Mouse (Mus musculus): ENCODE measurements around the gene Rnf111. TPM values are rescaled to one million over a fixed set of nuclear protein-coding genes. Genes with fewer than 3 reads are reported as not detected.

Gene Rnf111
- polyA plus RNA-seq, 1 experiment from 2014 or later = 19.5 TPM

DNA sequence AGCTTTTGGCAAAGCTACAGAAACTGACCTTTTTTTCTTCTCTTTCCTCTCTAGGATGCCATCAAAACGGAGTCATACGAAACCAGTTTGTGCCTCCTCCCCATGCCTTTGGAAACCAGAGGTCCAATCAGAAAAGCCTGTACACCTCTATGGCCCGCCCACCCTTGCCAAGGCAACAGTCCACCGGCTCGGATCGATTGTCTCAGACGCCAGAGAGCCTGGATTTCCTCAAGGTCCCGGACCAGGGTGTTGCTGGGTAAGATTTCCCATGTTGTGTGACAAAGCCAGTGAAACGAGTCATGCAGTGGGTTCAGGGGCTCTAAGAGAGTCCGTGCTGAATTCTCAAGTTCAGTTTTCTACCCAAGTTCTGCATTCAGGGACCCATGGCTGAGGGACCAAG, 119.8 kb downstream of the Rnf111 start:
- no peak for ATAC-seq (replicated peaks; ENCODE audit: extremely low read depth, insufficient read depth, low FRiP score)
- H3K9me3 ChIP-seq (replicated peaks; ENCODE audit: control insufficient read depth, low read length) = no peaks in the 10 kb centered on the region

DNA sequence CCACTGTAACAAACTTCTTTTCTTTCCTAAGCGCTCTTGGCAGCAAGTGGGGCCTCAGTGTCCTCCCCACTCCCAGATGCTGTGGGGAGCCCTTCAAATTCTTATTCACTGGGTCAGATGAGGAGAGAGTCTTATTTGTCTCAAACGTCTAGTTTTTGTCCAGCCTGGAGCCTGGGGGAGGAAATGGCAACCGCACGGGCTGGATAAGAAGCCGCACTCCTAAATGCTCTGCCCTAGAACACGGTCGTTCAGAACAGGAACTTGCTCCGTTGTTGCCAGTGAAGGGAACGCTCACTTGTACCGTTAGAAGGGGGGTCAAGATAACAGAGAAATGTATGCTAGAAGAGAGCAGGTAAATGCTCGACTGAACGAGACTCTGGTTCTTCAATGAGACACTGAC, 121.4 kb downstream of the Rnf111 start:
- H3K4me1 ChIP-seq (ENCODE audit: control insufficient read depth, insufficient read depth, low read length) = no peaks in the 10 kb centered on the region
- no peaks in the 10 kb centered on the region for H3K27me3 ChIP-seq (ENCODE audit: control insufficient read depth, insufficient read depth, low read length)
- WGBS = 55% methylated on average over 12 of the region's 12 CpGs
- no peak overlapping the region for H3K4me2 ChIP-seq (ENCODE audit: low read depth, low read length)
- H3K9ac ChIP-seq (ENCODE audit: low read length) = no peak overlapping the region
- no peak for ATAC-seq (replicated peaks; ENCODE audit: extremely low read depth, insufficient read depth, low FRiP score)
- H3K27ac ChIP-seq (ENCODE audit: low read length) = no peak overlapping the region
- no peaks in the 10 kb centered on the region; the same call in 1 of the 2 replicates for H3K9me3 ChIP-seq (replicated peaks; ENCODE audit: control insufficient read depth, low read length)
- H3K4me3 ChIP-seq (ENCODE audit: low read length) = no peak overlapping the region
- H3K36me3 ChIP-seq (ENCODE audit: control insufficient read depth, insufficient read depth) = peaks cover 24% of the 10 kb centered on the region

More for the DNA sequence above, 119.8 kb downstream of the Rnf111 start:
- Histone ChIP-seq H3K4me1 (ENCODE audit: control insufficient read depth, insufficient read depth, low read length) (no peaks in the 10 kb centered on the region), H3K36me3 (ENCODE audit: control insufficient read depth, insufficient read depth) (peaks cover 9% of the 10 kb centered on the region), H3K4me2 (ENCODE audit: low read depth, low read length) (no peak overlapping the region), H3K4me3 (ENCODE audit: low read length) (no peak overlapping the region), H3K9ac (ENCODE audit: low read length) (no peak overlapping the region), H3K27ac (ENCODE audit: low read length) (no peak overlapping the region), H3K27me3 (ENCODE audit: control insufficient read depth, insufficient read depth, low read length) (no peaks in the 10 kb centered on the region)
- 74% methylated on average over 10 of the region's 10 CpGs for WGBS

DNA sequence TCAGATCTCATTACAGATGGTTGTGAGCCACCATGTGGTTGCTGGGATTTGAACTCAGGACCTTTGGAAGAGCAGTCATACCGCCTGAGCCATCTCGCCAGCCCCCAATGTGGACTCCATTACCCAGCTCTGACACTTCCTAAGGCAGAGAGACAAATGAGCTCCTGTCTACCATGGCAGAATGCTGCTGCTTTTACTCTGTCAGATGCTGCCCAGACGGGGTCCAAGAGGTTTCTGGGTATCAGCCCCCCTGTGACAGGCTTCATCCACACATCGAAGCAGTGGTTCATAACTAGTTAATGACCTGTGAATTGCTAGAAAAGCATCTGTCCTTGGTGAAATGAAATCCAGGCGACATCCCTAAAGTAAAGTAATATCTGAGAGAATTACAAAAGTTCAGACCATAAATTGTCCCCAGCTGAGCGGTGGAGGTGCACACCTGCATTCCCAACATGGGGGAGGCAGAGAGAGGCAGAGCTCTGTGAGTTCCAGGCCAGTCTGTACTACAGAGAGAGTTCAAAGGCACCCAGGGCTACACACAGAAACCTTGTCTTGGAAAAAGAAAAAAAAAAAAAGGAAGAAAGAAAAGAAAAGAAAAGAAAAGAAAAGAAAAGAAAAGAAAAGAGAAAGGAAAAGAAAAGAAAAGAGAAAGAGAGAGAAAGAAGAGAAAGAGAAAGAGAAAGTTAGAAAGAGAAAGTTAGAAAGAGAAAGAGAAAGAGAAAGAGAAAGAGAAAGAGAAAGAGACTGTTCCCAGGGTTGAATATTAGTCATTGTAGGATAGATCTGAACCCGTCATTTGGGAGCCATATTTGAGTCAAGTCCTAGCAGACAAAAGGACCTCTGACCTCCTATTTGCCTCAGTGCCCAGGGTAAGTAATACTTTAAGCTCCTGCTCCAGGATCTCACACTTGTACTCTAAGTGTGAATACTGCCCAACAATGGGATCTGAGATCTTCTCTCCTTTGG, 123.7 kb downstream of the Rnf111 start:
- Histone ChIP-seq H3K4me1 (ENCODE audit: control insufficient read depth, insufficient read depth, low read length) (no peaks in the 10 kb centered on the region), H3K9me3 (replicated peaks; ENCODE audit: control insufficient read depth, low read length) (no peaks in the 10 kb centered on the region; the same call in 1 of the 2 replicates), H3K4me2 (ENCODE audit: low read depth, low read length) (no peak overlapping the region), H3K27ac (ENCODE audit: low read length) (no peak overlapping the region), H3K4me3 (ENCODE audit: low read length) (no peak overlapping the region), H3K27me3 (ENCODE audit: control insufficient read depth, insufficient read depth, low read length) (no peaks in the 10 kb centered on the region), H3K36me3 (ENCODE audit: control insufficient read depth, insufficient read depth) (peaks cover 29% of the 10 kb centered on the region), H3K9ac (ENCODE audit: low read length) (no peak overlapping the region)
- ATAC-seq (replicated peaks; ENCODE audit: extremely low read depth, insufficient read depth, low FRiP score) = no peak
- WGBS = 87% methylated on average over 7 of the region's 7 CpGs

Small RNAs within 50 kb of the gene (microRNA-seq; reads per million reads assigned to microRNA genes)
- 6.7 reads per million, percentile 22 among the genes with 10 or more reads in this experiment for gene Mir5626

Other genes with a start within 250 kb of the Rnf111 start
- gene Ccnb2, start 82.2 kb downstream of the Rnf111 start, polyA plus RNA-seq (2015; fragmentation: Nextera tagmentation; extraction: Ambion mirVana) = 144 and 150 TPM in 2 replicates
- 32.4 and 35.6 TPM in 2 replicates for gene Sltm, start 39.0 kb upstream of the Rnf111 start, polyA plus RNA-seq (2015; fragmentation: Nextera tagmentation; extraction: Ambion mirVana)
- 0.32 and 0.35 TPM in 2 replicates for gene Gm10642, start 152.5 kb upstream of the Rnf111 start, polyA plus RNA-seq (2015; fragmentation: Nextera tagmentation; extraction: Ambion mirVana)
- 10.2 and 10.9 TPM in 2 replicates for gene Mindy2, start 153.4 kb upstream of the Rnf111 start, polyA plus RNA-seq (2015; fragmentation: Nextera tagmentation; extraction: Ambion mirVana)
- gene Adam10, start 175.3 kb upstream of the Rnf111 start, polyA plus RNA-seq (2015; fragmentation: Nextera tagmentation; extraction: Ambion mirVana) = 57.1 and 58.2 TPM in 2 replicates

Measured in heart, embryonic 16.5 days (tissue).